Mouse (Mus musculus) induced T-regulatory cell, adult 2 months (primary cell): Measurements from ENCODE around the gene Scmh1.
"Not testable (repeated sequence)": the region's sequence is repeated elsewhere in the genome, so short reads cannot be mapped to it uniquely, and the experiment has no call there.

Source experiments
- DNase-seq: peaks from one replicate; pipeline ENCODE4 v3.0.0-alpha.2; 2012; ENCODE audit warnings: low read depth

Gene Scmh1

GRCm38 (mm10) chr4:120405144-120405805 is at the start of gene Scmh1:
TSS of gene Scmh1 (plus strand) at chr4:120405281.
- peak; percentile 48 for DNase-seq

DNA sequence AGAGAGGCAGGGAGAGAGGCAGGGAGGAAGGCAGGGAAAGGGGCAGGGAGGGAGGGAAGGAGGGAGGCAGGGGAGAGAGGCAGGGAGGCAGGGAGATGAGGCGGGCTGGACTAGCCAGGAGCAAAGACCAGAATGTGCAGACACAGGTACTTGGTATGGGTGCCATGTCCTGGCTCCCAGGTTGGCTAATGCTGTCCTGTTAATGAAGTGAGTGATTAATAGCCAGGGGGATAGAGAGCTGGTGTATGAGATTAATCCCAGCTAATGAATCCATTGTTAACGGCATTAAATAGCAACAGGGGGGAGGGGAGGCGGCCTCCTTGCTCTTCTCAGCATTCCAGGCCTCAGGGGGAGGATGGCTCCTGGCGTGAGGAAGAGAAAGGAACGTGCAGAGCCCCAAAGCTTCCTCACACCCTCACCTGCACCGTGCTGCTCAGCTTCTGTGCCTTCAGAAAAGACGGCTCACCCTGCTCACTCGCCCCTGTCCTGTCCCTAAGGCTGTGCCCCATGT is 45.0 kb upstream of the Scmh1 start:
- no peak for DNase-seq

DNA sequence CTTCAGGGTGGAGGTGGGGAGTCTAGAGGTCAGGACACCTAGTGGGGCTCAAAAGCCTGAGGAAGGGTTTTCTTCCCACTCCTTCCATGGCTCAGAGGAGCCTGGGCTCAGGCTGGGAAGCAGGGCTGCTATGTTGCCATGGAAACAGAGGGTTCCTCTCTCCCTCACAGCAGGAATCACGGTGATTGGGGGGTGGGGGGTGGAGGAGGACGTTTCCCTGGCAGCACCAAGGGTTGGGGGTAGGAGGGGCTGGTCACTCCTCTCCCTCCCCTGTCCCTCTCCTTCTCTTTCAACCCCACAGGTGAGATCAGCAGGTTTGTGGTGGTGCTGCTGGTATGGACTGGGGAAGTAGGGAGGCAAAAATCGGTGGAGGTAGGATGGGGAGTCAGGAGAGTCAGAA is 40.4 kb upstream of the Scmh1 start:
- DNase-seq: no peak

- DNase-seq: no peak
Measured at GRCm38 (mm10) chr4:120365456-120365855, 39.6 kb upstream of the Scmh1 start.

DNA sequence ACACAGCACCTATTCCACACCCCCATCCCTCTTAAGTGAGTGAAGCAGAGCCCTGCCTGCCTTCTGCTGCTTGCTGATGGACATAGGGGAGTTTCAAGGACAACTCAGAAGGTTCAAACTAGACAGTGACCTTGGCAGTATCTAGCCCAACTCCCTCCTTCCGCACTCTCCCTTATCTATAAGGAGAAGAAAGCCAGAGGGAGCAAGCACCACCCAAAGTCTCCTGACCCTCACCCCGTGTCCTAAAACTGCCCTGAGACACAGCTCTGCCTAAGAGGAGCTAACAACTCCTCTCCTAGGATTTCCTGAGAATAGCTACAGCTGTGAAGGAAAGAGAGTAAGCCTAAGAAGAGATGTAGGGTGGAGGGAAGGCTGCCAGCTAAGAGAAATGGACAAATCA is 37.0 kb upstream of the Scmh1 start:
- no peak for DNase-seq

DNA sequence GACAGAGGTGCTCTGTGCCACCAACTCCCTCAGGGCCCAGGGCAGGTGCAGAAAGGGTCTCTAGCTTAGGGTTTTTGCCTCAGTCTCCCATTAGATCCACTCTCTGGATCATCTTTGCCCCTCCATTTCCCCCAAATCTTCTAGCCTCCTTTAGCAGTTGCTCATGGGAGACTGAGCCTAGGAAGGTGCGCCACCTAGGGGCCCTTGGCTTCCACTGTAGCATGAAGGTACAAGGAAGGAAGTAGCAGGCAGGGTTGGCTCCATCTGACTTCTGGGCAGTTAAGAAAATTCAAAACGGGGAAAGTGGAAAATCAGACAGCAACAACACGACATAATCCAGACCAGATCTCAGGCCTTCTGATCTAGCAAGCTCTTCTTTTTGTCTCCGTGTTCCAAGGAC is 36.4 kb upstream of the Scmh1 start:
- DNase-seq: peak; percentile 46

- DNase-seq: no peak
Measured at GRCm38 (mm10) chr4:120369156-120369555, 35.9 kb upstream of the Scmh1 start.

GRCm38 (mm10) chr4:120369861-120370366 is 35.2 kb upstream of the Scmh1 start:
- no peak for DNase-seq

GRCm38 (mm10) chr4:120372838-120373237 is 32.2 kb upstream of the Scmh1 start:
- no peak for DNase-seq

DNA sequence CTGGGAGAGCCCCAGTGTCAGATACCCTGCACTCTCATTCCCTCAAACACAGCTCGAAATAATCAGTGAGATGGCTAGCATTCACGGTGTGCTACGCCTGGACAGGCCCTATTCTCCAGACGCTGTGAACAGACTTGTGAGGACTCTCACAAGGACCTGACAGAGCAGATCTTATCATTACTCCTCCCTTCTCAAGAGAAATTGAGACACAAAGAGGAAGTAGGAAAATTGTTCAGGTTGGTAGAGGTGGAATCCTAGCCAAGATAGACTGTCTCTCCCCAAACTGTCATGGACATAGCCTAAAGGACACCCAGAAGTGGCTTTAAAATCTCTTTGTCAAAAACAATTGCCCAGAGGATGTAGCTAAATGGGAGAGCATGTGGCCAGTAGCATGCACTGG is 31.3 kb upstream of the Scmh1 start:
- DNase-seq: no peak

DNA sequence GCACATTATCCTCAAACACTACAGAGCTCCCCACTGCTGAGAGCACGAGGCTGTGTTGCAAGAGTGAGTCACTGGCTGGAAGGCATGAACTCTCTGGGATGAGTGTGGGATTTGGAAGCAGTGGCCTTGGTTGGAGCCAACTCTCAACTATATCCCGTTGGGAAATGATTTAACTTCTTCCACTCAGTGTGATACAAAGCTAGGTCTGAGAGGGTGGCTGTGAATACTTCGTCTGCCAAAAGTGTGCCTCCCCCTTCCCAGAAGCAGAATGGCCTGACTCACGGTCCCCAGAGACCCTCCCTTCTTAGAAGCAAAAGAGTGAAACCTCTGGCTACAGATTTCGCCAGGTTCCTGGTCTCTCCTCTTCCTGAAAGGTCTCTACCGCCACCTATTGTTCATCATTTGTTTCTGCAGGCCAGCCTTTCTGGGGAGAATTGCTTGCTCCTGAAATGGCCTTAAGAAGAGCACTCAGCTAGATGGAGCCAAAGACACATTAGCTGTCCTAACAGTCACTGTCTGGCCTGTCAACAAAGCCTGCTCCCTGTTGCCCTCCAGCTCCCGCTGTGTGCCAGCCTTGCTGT is 24.2 kb upstream of the Scmh1 start:
- peak; percentile 62 for DNase-seq

DNA sequence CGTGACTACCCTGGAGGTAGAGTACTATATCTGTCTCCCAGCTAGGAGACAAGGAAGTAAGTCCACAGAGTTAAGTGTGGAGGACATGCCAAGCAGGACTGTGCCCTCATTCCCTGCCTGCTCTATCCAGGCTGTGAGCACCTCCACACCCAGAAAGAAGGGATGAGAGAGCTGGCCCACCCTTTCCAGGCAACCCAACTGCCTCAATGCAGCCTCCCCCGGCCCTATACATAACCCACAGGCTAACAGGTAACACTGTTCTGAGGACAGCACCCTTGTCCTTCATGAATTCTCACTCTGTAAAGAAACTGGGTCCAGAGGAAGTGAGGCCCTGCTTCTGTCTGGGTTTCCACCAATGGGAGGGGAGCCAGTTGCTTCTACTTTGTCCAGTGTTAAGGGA is 19.6 kb upstream of the Scmh1 start:
- DNase-seq: no peak

- peak; percentile 10 for DNase-seq
Measured at GRCm38 (mm10) chr4:120387496-120387895, 17.6 kb upstream of the Scmh1 start.

DNA sequence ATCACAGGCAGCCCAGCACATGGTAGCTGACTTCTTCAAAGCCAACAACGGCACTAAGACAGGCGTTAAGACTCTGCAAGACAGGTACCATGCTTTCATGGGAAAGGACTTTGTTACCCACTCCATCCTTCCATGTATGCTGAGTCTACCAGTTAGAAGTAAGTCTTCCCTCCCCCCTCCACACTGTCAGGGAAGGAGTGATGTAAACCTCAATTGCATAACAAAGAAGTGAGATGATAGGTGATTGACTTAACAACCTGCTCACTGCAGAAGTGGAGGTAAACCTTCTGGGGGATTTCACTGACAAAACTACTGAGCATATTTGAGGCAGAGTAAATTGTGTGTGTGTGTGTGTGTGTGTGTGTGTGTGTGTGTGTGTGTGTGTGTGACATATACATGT is 17.1 kb upstream of the Scmh1 start:
- DNase-seq: no peak

DNA sequence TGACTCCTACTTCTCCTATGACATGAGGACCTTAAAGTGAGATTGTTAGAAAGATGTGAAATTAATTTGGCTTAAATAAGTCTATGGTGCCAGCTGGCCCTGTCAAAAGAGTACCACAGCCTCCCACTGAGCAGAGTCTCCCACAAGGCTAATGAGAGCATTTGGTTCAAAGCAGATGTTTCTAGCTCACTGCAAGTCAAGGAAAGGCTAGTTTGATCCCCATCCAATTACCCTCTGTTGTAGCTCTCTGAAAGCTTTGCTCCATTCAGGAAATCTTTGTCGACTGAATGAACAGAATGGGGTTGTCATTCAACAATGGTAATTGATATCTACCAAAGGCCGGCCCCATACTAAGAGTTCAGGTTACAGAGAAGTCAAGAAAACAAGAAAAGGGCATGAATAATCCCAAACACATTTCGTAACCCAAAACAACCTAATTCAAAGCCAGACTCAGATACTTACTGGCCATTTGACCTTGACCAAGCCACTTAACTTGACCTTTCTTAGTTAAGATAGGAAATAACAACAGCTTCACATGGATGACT is 16.0 kb upstream of the Scmh1 start:
- DNase-seq: no peak

- no peak for DNase-seq
Measured at GRCm38 (mm10) chr4:120389546-120389945, 15.5 kb upstream of the Scmh1 start.

- DNase-seq: no peak
Measured at GRCm38 (mm10) chr4:120391591-120391990, 13.5 kb upstream of the Scmh1 start.

- no peak for DNase-seq
Measured at GRCm38 (mm10) chr4:120392341-120392740, 12.7 kb upstream of the Scmh1 start.

- DNase-seq: no peak
Measured at GRCm38 (mm10) chr4:120392748-120393147, 12.3 kb upstream of the Scmh1 start.

- no peak for DNase-seq
Measured at GRCm38 (mm10) chr4:120400251-120400650, 4.8 kb upstream of the Scmh1 start.

GRCm38 (mm10) chr4:120402105-120402504 is 3.0 kb upstream of the Scmh1 start:
- DNase-seq: not testable (repeated sequence)

- DNase-seq: no peak
Measured at GRCm38 (mm10) chr4:120404247-120404646, 834 bp upstream of the Scmh1 start.

GRCm38 (mm10) chr4:120404778-120405143 is 320 bp upstream of the Scmh1 start:
- no peak for DNase-seq
